Mouse (Mus musculus) liver, embryonic 14.5 days (tissue): ENCODE data around the gene Bfsp2. TPM values are rescaled to one million over a fixed set of nuclear protein-coding genes. Genes with fewer than 3 reads are reported as not detected.

Experiments
- ATAC-seq: fragments of 200-750 bp; cut with Nextera tagmentation; 2 replicates; pipeline ENCODE4 v1.8.0; 2017; ENCODE audit warnings: moderate number of reproducible peaks, mild to moderate bottlenecking, moderate library complexity; ENCODE audit not compliant: insufficient read depth
- DNase-seq, 3 experiments: peaks; one replicate each; pipeline ENCODE4 v3.0.0-alpha.2; 2012 to 2013; ENCODE audit warnings: low read depth in 3 of 3, low spot score in 3 of 3
- H3K27ac ChIP-seq: fragments of 300-500 bp; sonication (generic); 2 replicates; pipeline ENCODE4 v1.5.1; 2014; ENCODE audit warnings: moderate library complexity, mild to moderate bottlenecking, control low read depth, inconsistent platforms
- H3K27me3 ChIP-seq: fragments of 300-500 bp; sonication (generic); 2 replicates; pipeline ENCODE4 v1.6.1; 2014; ENCODE audit warnings: mild to moderate bottlenecking, low read length, moderate library complexity; ENCODE audit not compliant: control insufficient read depth, insufficient read depth
- H3K36me3 ChIP-seq: fragments of 300-500 bp; sonication (generic); replicated peaks from 2 replicates; pipeline ENCODE4 v1.6.1; 2014; ENCODE audit warnings: low read depth; ENCODE audit not compliant: control insufficient read depth, insufficient read depth
- H3K4me1 ChIP-seq, 2 experiments: fragments of 200-500 bp in 1 of 2; fragments of 300-500 bp in 1 of 2; sonication (generic) in 1 of 2; replicated peaks; 2 replicates each; pipeline ENCODE4 v1.6.1; 2012 to 2014; ENCODE audit warnings: antibody characterized with exemption in 1 of 2, inconsistent platforms in 1 of 2, low read length in 1 of 2; ENCODE audit not compliant: control insufficient read depth in 2 of 2, insufficient read depth in 2 of 2
- H3K4me2 ChIP-seq: fragments of 300-500 bp; sonication (generic); 2 replicates; pipeline ENCODE4 v1.6.1; 2014; ENCODE audit warnings: low read depth, mild to moderate bottlenecking, control low read depth, moderate library complexity
- H3K4me3 ChIP-seq, 2 experiments: fragments of 200-500 bp in 1 of 2; fragments of 300-500 bp in 1 of 2; sonication (generic) in 1 of 2; 2 replicates each; pipeline ENCODE4 v1.5.1; 2012 to 2014; ENCODE audit warnings: low read depth in 2 of 2, low read length in 2 of 2, mild to moderate bottlenecking in 2 of 2, control low read depth in 1 of 2, inconsistent platforms in 1 of 2, moderate library complexity in 1 of 2; ENCODE audit not compliant: insufficient read depth in 1 of 2
- H3K9ac ChIP-seq: fragments of 300-500 bp; sonication (generic); replicated peaks from 2 replicates; pipeline ENCODE4 v1.6.1; 2014; ENCODE audit warnings: mild to moderate bottlenecking, control low read depth, moderate library complexity
- H3K9me3 ChIP-seq: fragments of 300-500 bp; sonication (generic); 2 replicates; pipeline ENCODE4 v1.6.1; 2016; ENCODE audit warnings: low read length, mixed read lengths; ENCODE audit not compliant: control insufficient read depth
- CTCF ChIP-seq: IDR thresholded peaks from 2 replicates; pipeline ENCODE4 v1.5.1; 2016; ENCODE audit warnings: antibody characterized with exemption, low read depth, control low read depth
- EP300 ChIP-seq: IDR thresholded peaks from 2 replicates; pipeline ENCODE4 v1.6.1; 2016; ENCODE audit warnings: antibody characterized with exemption, low read depth
- WGBS: fragments of 180-500 bp; shearing (Covaris S2); extraction: QIAGEN DNeasy Blood & Tissue Kit; methylation state at CpG from one replicate; pipeline ENCODE4 v1.1.7; 2014; ENCODE audit not compliant: insufficient replicate concordance; 5-methylcytosine and 5-hydroxymethylcytosine counted together
- polyA plus RNA-seq, 2 experiments: library from polyadenylated mRNA; depleted of rRNA in 1 of 2; stranded (reverse) in 1 of 2; unstranded in 1 of 2; fragments of >200 nt; fragmentation: Nextera tagmentation in 1 of 2; extraction: Ambion mirVana in 1 of 2; gene quantifications; 2 replicates each; pipeline versions ENCODE4 v1.2.1 to v1.2.3; 2012 to 2014

Gene Bfsp2
- polyA plus RNA-seq, 2 experiments = 0.73 to 1.0 TPM

- H3K4me1 ChIP-seq = no peaks in the 10 kb centered on the region
- H3K4me2 ChIP-seq = no peak overlapping the region
- no peaks in the 10 kb centered on the region for H3K27me3 ChIP-seq
- ATAC-seq (no peak), DNase-seq (no peak)
- H3K27ac ChIP-seq = no peak overlapping the region
- H3K9ac ChIP-seq = no peak overlapping the region
- WGBS = 26% methylated on average over 1 of the region's 1 CpGs
- H3K36me3 ChIP-seq = no peaks in the 10 kb centered on the region
- no peaks in the 10 kb centered on the region for H3K9me3 ChIP-seq
- no peak overlapping the region for H3K4me3 ChIP-seq
- no peak for TF ChIP-seq CTCF
- TF ChIP-seq EP300 = no peak
Measured at GRCm38 (mm10) chr9:103465293-103465692, 14.9 kb downstream of the Bfsp2 start.

- Histone ChIP-seq H3K9ac (no peak overlapping the region), H3K4me2 (no peak overlapping the region), H3K36me3 (no peaks in the 10 kb centered on the region), H3K27me3 (no peaks in the 10 kb centered on the region), H3K9me3 (no peaks in the 10 kb centered on the region), H3K4me1 (no peaks in the 10 kb centered on the region), H3K4me3 (no peak overlapping the region), H3K27ac (no peak overlapping the region)
- 66% methylated on average over 6 of the region's 6 CpGs for WGBS
- ATAC-seq = no peak
- no peak for TF ChIP-seq EP300
- no peak for TF ChIP-seq CTCF
- no peak for DNase-seq
Measured at GRCm38 (mm10) chr9:103463833-103464232, 16.4 kb downstream of the Bfsp2 start.

DNA sequence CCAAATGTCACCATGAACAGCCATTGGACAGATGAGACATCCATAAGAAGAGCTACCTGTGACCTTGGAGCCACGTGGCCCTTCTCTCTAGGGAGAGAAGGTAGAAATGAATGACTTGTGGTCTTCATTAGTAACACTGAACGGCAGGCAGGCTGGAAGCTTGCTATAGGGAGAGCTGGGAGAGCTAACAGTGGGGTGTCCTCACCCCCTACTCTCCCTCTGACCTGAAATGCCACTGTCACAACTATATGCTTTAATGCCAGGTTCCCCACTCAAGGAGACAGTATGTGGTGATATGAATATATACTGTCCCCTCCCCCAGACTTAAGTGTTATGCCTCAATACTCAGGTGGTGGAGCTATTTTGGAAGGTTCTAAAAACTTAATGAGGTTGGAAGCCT is 20.4 kb downstream of the Bfsp2 start:
- 38% methylated on average over 2 of the region's 2 CpGs for WGBS

GRCm38 (mm10) chr9:103459307-103459706 is 20.9 kb downstream of the Bfsp2 start:
- Histone ChIP-seq H3K27ac (no peak overlapping the region), H3K9me3 (no peaks in the 10 kb centered on the region), H3K4me3 (no peak overlapping the region), H3K27me3 (no peaks in the 10 kb centered on the region), H3K4me2 (no peak overlapping the region), H3K9ac (no peak overlapping the region), H3K36me3 (no peaks in the 10 kb centered on the region), H3K4me1 (no peaks in the 10 kb centered on the region)
- TF ChIP-seq EP300 (no peak), CTCF (no peak)
- WGBS = 53% methylated on average over 1 of the region's 1 CpGs
- DNase-seq = no peak
- ATAC-seq = no peak

More for the DNA sequence above, 20.4 kb downstream of the Bfsp2 start:
- no peaks in the 10 kb centered on the region for H3K27me3 ChIP-seq
- H3K9ac ChIP-seq = no peak overlapping the region
- no peaks in the 10 kb centered on the region for H3K36me3 ChIP-seq
- no peak overlapping the region for H3K4me3 ChIP-seq
- no peaks in the 10 kb centered on the region for H3K4me1 ChIP-seq
- DNase-seq (no peak), ATAC-seq (no peak)
- no peak for TF ChIP-seq EP300
- no peak for TF ChIP-seq CTCF
- no peak overlapping the region for H3K27ac ChIP-seq
- no peak overlapping the region for H3K4me2 ChIP-seq
- no peaks in the 10 kb centered on the region for H3K9me3 ChIP-seq

GRCm38 (mm10) chr9:103449651-103450050 is 30.6 kb downstream of the Bfsp2 start:
- Histone ChIP-seq H3K9me3 (no peaks in the 10 kb centered on the region; the same call in 1 of the 2 replicates), H3K27ac (no peak overlapping the region), H3K4me1 (no peaks in the 10 kb centered on the region), H3K27me3 (no peaks in the 10 kb centered on the region), H3K4me2 (no peak overlapping the region), H3K36me3 (no peaks in the 10 kb centered on the region), H3K4me3 (no peak overlapping the region), H3K9ac (no peak overlapping the region)
- WGBS = 22% methylated on average over 6 of the region's 6 CpGs
- TF ChIP-seq CTCF = no peak
- TF ChIP-seq EP300 = no peak
- ATAC-seq (no peak), DNase-seq (no peak)
